Mouse (Mus musculus): ENCODE results near the gene Mylk2. TPM values are rescaled to one million over a fixed set of nuclear protein-coding genes. Genes with fewer than 3 reads are reported as not detected.

The Mylk2 gene
- polyA plus RNA-seq, 1 experiment, result not detected

- TF ChIP-seq GATA1 (IDR thresholded peaks at IDR 0.05; ENCODE audit: low read length) (no peak), TAL1 (IDR thresholded peaks at IDR 0.05; ENCODE audit: low read length) (no peak)
- H3K4me1 ChIP-seq (ENCODE audit: control insufficient read depth), result peaks cover 2% of the 10 kb centered on the region; the same call in 1 of the 2 replicates
- 0 out of 2 replicates have a peak, but pooled peaks cover 2% of the 10 kb centered on the region for H3K27me3 ChIP-seq (ENCODE audit: control insufficient read depth)
- no peaks in the 10 kb centered on the region for H3K36me3 ChIP-seq (ENCODE audit: control insufficient read depth)
- no peaks in the 10 kb centered on the region for H3K9me3 ChIP-seq (ENCODE audit: control insufficient read depth, low read length)
- H3K4me3 ChIP-seq (replicated peaks), result no peak overlapping the region
Measured at GRCm38 (mm10) chr2:152923621-152924020, 12.5 kb downstream of the Mylk2 start.

- Histone ChIP-seq H3K4me3 (replicated peaks) (no peak overlapping the region), H3K36me3 (ENCODE audit: control insufficient read depth) (no peaks in the 10 kb centered on the region), H3K9me3 (ENCODE audit: control insufficient read depth, low read length) (no peaks in the 10 kb centered on the region), H3K27me3 (ENCODE audit: control insufficient read depth) (0 out of 2 replicates have a peak, but pooled peaks cover 2% of the 10 kb centered on the region), H3K4me1 (ENCODE audit: control insufficient read depth) (no peaks in the 10 kb centered on the region)
- TF ChIP-seq GATA1 (IDR thresholded peaks at IDR 0.05; ENCODE audit: low read length), result no peak
- no peak for TF ChIP-seq TAL1 (IDR thresholded peaks at IDR 0.05; ENCODE audit: low read length)
Measured at GRCm38 (mm10) chr2:152924128-152924527, 13.0 kb downstream of the Mylk2 start.

- no peaks in the 10 kb centered on the region for H3K36me3 ChIP-seq (ENCODE audit: control insufficient read depth)
- no peaks in the 10 kb centered on the region for H3K4me1 ChIP-seq (ENCODE audit: control insufficient read depth)
- H3K9me3 ChIP-seq (ENCODE audit: control insufficient read depth, low read length), result no peaks in the 10 kb centered on the region
- no peak overlapping the region for H3K4me3 ChIP-seq (replicated peaks)
- 0 out of 2 replicates have a peak, but pooled peaks cover 2% of the 10 kb centered on the region for H3K27me3 ChIP-seq (ENCODE audit: control insufficient read depth)
- TF ChIP-seq TAL1 (IDR thresholded peaks at IDR 0.05; ENCODE audit: low read length) (no peak), GATA1 (IDR thresholded peaks at IDR 0.05; ENCODE audit: low read length) (no peak)
Measured at GRCm38 (mm10) chr2:152924543-152924942, 13.4 kb downstream of the Mylk2 start.

GRCm38 (mm10) chr2:152925189-152925872 lies 14.2 kb downstream of the Mylk2 start:
- H3K36me3 ChIP-seq (ENCODE audit: control insufficient read depth), result no peaks in the 10 kb centered on the region
- H3K27me3 ChIP-seq (ENCODE audit: control insufficient read depth), result 0 out of 2 replicates have a peak, but pooled peaks cover 2% of the 10 kb centered on the region
- no peak overlapping the region for H3K4me3 ChIP-seq (replicated peaks)
- H3K9me3 ChIP-seq (ENCODE audit: control insufficient read depth, low read length), result no peaks in the 10 kb centered on the region
- H3K4me1 ChIP-seq (ENCODE audit: control insufficient read depth), result no peaks in the 10 kb centered on the region
- no peak for TF ChIP-seq GATA1 (IDR thresholded peaks at IDR 0.05; ENCODE audit: low read length)
- no peak for TF ChIP-seq TAL1 (IDR thresholded peaks at IDR 0.05; ENCODE audit: low read length)

- Histone ChIP-seq H3K4me3 (replicated peaks) (no peak overlapping the region), H3K27me3 (ENCODE audit: control insufficient read depth) (0 out of 2 replicates have a peak, but pooled peaks cover 2% of the 10 kb centered on the region), H3K4me1 (ENCODE audit: control insufficient read depth) (no peaks in the 10 kb centered on the region), H3K9me3 (ENCODE audit: control insufficient read depth, low read length) (no peaks in the 10 kb centered on the region), H3K36me3 (ENCODE audit: control insufficient read depth) (no peaks in the 10 kb centered on the region)
- TF ChIP-seq GATA1 (IDR thresholded peaks at IDR 0.05; ENCODE audit: low read length) (no peak), TAL1 (IDR thresholded peaks at IDR 0.05; ENCODE audit: low read length) (no peak)
Measured at GRCm38 (mm10) chr2:152926896-152927295, 15.7 kb downstream of the Mylk2 start.

GRCm38 (mm10) chr2:152927371-152927770 lies 16.2 kb downstream of the Mylk2 start:
- H3K4me3 ChIP-seq (replicated peaks), result no peak overlapping the region
- TF ChIP-seq TAL1 (IDR thresholded peaks at IDR 0.05; ENCODE audit: low read length), result no peak
- TF ChIP-seq GATA1 (IDR thresholded peaks at IDR 0.05; ENCODE audit: low read length), result no peak
- no peaks in the 10 kb centered on the region for H3K4me1 ChIP-seq (ENCODE audit: control insufficient read depth)

GRCm38 (mm10) chr2:152928219-152928987 lies 17.3 kb downstream of the Mylk2 start:
- TF ChIP-seq TAL1 (IDR thresholded peaks at IDR 0.05; ENCODE audit: low read length) (no peak), GATA1 (IDR thresholded peaks at IDR 0.05; ENCODE audit: low read length) (no peak)
- H3K36me3 ChIP-seq (ENCODE audit: control insufficient read depth), result no peaks in the 10 kb centered on the region
- no peaks in the 10 kb centered on the region for H3K9me3 ChIP-seq (ENCODE audit: control insufficient read depth, low read length)
- no peaks in the 10 kb centered on the region for H3K4me1 ChIP-seq (ENCODE audit: control insufficient read depth)
- H3K27me3 ChIP-seq (ENCODE audit: control insufficient read depth), result 0 out of 2 replicates have a peak, but pooled peaks cover 2% of the 10 kb centered on the region
- no peak overlapping the region for H3K4me3 ChIP-seq (replicated peaks)

More at GRCm38 (mm10) chr2:152927371-152927770, 16.2 kb downstream of the Mylk2 start:
- no peaks in the 10 kb centered on the region for H3K9me3 ChIP-seq (ENCODE audit: control insufficient read depth, low read length)
- 0 out of 2 replicates have a peak, but pooled peaks cover 2% of the 10 kb centered on the region for H3K27me3 ChIP-seq (ENCODE audit: control insufficient read depth)
- no peaks in the 10 kb centered on the region for H3K36me3 ChIP-seq (ENCODE audit: control insufficient read depth)

- H3K27me3 ChIP-seq (ENCODE audit: control insufficient read depth), result 0 out of 2 replicates have a peak, but pooled peaks cover 2% of the 10 kb centered on the region
- TF ChIP-seq GATA1 (IDR thresholded peaks at IDR 0.05; ENCODE audit: low read length) (no peak), TAL1 (IDR thresholded peaks at IDR 0.05; ENCODE audit: low read length) (no peak)
Measured at GRCm38 (mm10) chr2:152928988-152929370, 17.8 kb downstream of the Mylk2 start.

GRCm38 (mm10) chr2:152930276-152930675 lies 19.1 kb downstream of the Mylk2 start:
- H3K4me1 ChIP-seq (ENCODE audit: control insufficient read depth), result no peaks in the 10 kb centered on the region
- 0 out of 2 replicates have a peak, but pooled peaks cover 2% of the 10 kb centered on the region for H3K27me3 ChIP-seq (ENCODE audit: control insufficient read depth)
- H3K36me3 ChIP-seq (ENCODE audit: control insufficient read depth), result no peaks in the 10 kb centered on the region
- H3K4me3 ChIP-seq (replicated peaks), result no peak overlapping the region
- no peaks in the 10 kb centered on the region for H3K9me3 ChIP-seq (ENCODE audit: control insufficient read depth, low read length)
- TF ChIP-seq GATA1 (IDR thresholded peaks at IDR 0.05; ENCODE audit: low read length), result no peak
- TF ChIP-seq TAL1 (IDR thresholded peaks at IDR 0.05; ENCODE audit: low read length), result no peak

More at GRCm38 (mm10) chr2:152928988-152929370, 17.8 kb downstream of the Mylk2 start:
- Histone ChIP-seq H3K4me1 (ENCODE audit: control insufficient read depth) (no peaks in the 10 kb centered on the region), H3K36me3 (ENCODE audit: control insufficient read depth) (no peaks in the 10 kb centered on the region), H3K4me3 (replicated peaks) (no peak overlapping the region), H3K9me3 (ENCODE audit: control insufficient read depth, low read length) (no peaks in the 10 kb centered on the region)
